Mouse (Mus musculus) kidney, postnatal 0 days (tissue): ENCODE measurements at regions not wholly inside any gene's neighbourhood (a gene's known extent, or its start where the extent isn't known, plus 50 kb on each side); places are given as distances from the start of the nearest gene placed in this dataset.

Experiments used
- ATAC-seq: fragments of 200-750 bp; cut with Nextera tagmentation; replicated peaks from 2 replicates; pipeline ENCODE4 v1.8.0; 2017; ENCODE audit warnings: low read depth, moderate number of reproducible peaks, moderate TSS enrichment, moderate library complexity; ENCODE audit not compliant: low FRiP score
- DNase-seq: peaks from one replicate; pipeline ENCODE4 v3.0.0-alpha.2; 2016; ENCODE audit warnings: low spot score
- H3K27ac ChIP-seq: fragments of 300-500 bp; sonication (generic); 2 replicates; pipeline ENCODE4 v1.5.1; 2014; ENCODE audit warnings: mild to moderate bottlenecking
- H3K27me3 ChIP-seq: fragments of 300-500 bp; sonication (generic); 2 replicates; pipeline ENCODE4 v1.6.1; 2014; ENCODE audit warnings: low read length, mixed read lengths; ENCODE audit not compliant: insufficient read depth
- H3K36me3 ChIP-seq: fragments of 300-500 bp; sonication (generic); 2 replicates; pipeline ENCODE4 v1.6.1; 2014; ENCODE audit warnings: low read length, mixed read lengths; ENCODE audit not compliant: insufficient read depth
- H3K4me1 ChIP-seq: fragments of 300-500 bp; sonication (generic); replicated peaks from 2 replicates; pipeline ENCODE4 v1.6.1; 2014; ENCODE audit warnings: antibody characterized with exemption, low read length, mixed read lengths; ENCODE audit not compliant: insufficient read depth
- H3K4me2 ChIP-seq: fragments of 300-500 bp; sonication (generic); 2 replicates; pipeline ENCODE4 v1.6.1; 2014; ENCODE audit warnings: mild to moderate bottlenecking, low read length, moderate library complexity, mixed read lengths
- H3K4me3 ChIP-seq: fragments of 300-500 bp; sonication (generic); replicated peaks from 2 replicates; pipeline ENCODE4 v1.5.1; 2014; ENCODE audit warnings: low read depth, low read length
- H3K9ac ChIP-seq: fragments of 300-500 bp; sonication (generic); 2 replicates; pipeline ENCODE4 v1.6.1; 2014; ENCODE audit warnings: low read depth, low read length
- H3K9me3 ChIP-seq: fragments of 300-500 bp; sonication (generic); replicated peaks from 2 replicates; pipeline ENCODE4 v1.6.1; 2016; ENCODE audit warnings: low read length, inconsistent platforms, mixed read lengths
- CTCF ChIP-seq: IDR thresholded peaks from 2 replicates; pipeline ENCODE4 v1.5.1; 2016; ENCODE audit warnings: antibody characterized with exemption, low read depth, mild to moderate bottlenecking, moderate library complexity
- WGBS: fragments of 180-500 bp; shearing (Covaris S2); extraction: QIAGEN DNeasy Blood & Tissue Kit; methylation state at CpG from one replicate; pipeline ENCODE4 v1.1.7; 2014; 5-methylcytosine and 5-hydroxymethylcytosine counted together

DNA sequence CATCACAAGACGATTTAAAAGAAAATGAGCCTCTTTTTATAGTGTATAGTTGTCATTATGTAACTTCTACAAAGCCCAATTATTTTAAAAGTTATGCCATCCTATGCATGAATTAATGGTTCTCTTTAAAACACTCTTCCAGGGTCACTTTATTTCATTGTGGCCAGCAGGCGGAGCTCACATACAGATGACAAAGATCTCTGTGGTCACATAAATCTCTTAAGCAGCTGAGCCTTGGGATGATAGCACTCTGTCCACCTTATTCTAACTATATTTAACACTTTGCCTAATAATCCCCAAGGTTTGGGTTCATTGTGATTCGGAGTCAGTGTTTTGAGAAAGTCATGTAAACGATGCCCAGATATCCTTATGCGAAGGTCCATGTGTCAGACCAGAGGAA lies 56.9 kb upstream of the Phactr1 start:
- Histone ChIP-seq H3K4me2 (no peak overlapping the region), H3K27ac (no peak overlapping the region), H3K4me1 (no peaks in the 10 kb centered on the region), H3K9me3 (no peaks in the 10 kb centered on the region), H3K4me3 (no peak overlapping the region), H3K9ac (no peak overlapping the region), H3K36me3 (no peaks in the 10 kb centered on the region), H3K27me3 (0 out of 2 replicates have a peak, but pooled peaks cover 3% of the 10 kb centered on the region)
- TF ChIP-seq CTCF = peak; percentile 84
- 55% methylated on average over 5 of the region's 5 CpGs for WGBS
- ATAC-seq (no peak), DNase-seq (peak; percentile 68)
